Mouse (Mus musculus) liver, adult 2 months (tissue): ENCODE measurements around the gene Hexim2. TPM values are rescaled to one million over a fixed set of nuclear protein-coding genes. Genes with fewer than 3 reads are reported as not detected.

Experiments
- DNase-seq: peaks from one replicate; pipeline ENCODE4 v3.0.0-alpha.2; 2011; ENCODE audit warnings: low read depth, low spot score; ENCODE audit errors: extremely low read depth
- H3K27ac ChIP-seq: fragments of 200-500 bp; replicated peaks from 2 replicates; pipeline ENCODE4 v1.5.1; 2012; ENCODE audit warnings: low read depth, mild to moderate bottlenecking, control low read depth, inconsistent platforms, low read length; ENCODE audit not compliant: insufficient read depth
- H3K27me3 ChIP-seq: fragments of 200-500 bp; 2 replicates; pipeline ENCODE4 v1.6.1; 2012; ENCODE audit warnings: mild to moderate bottlenecking, moderate library complexity, low read length, inconsistent platforms; ENCODE audit not compliant: control insufficient read depth, insufficient read depth
- H3K36me3 ChIP-seq: fragments of 200-500 bp; 2 replicates; pipeline ENCODE4 v1.6.1; 2012; ENCODE audit warnings: low read length, inconsistent platforms; ENCODE audit not compliant: control insufficient read depth, insufficient read depth
- H3K4me1 ChIP-seq: fragments of 200-500 bp; 2 replicates; pipeline ENCODE4 v1.6.1; 2011; ENCODE audit warnings: low read length; ENCODE audit not compliant: control insufficient read depth, insufficient read depth
- H3K4me3 ChIP-seq: fragments of 200-500 bp; 2 replicates; pipeline ENCODE4 v1.5.1; 2011; ENCODE audit warnings: low read depth, mild to moderate bottlenecking, control low read depth, low read length, moderate library complexity; ENCODE audit not compliant: insufficient read depth
- H3K79me2 ChIP-seq: fragments of 200-500 bp; 2 replicates; pipeline ENCODE4 v1.6.1; 2012; ENCODE audit warnings: inconsistent platforms, mild to moderate bottlenecking, low read length, moderate library complexity; ENCODE audit not compliant: control insufficient read depth, insufficient read depth
- H3K9ac ChIP-seq: fragments of 200-500 bp; 2 replicates; pipeline ENCODE4 v1.6.1; 2012; ENCODE audit warnings: low read depth, mild to moderate bottlenecking, control low read depth, inconsistent platforms, low read length
- CTCF ChIP-seq: fragments of 200-500 bp; IDR thresholded peaks from 2 replicates; pipeline ENCODE4 v1.5.1; 2011; ENCODE audit warnings: low read depth, low read length, control low read depth
- POLR2A ChIP-seq: fragments of 200-500 bp; IDR thresholded peaks from 2 replicates; pipeline ENCODE4 v1.6.1; 2011; ENCODE audit warnings: low read length, control low read depth; ENCODE audit not compliant: insufficient read depth; ENCODE audit errors: extremely low read depth
- WGBS: fragments of 180-500 bp; shearing (Covaris S2); methylation state at CpG from one replicate; pipeline ENCODE4 v1.1.7; 2018; 5-methylcytosine and 5-hydroxymethylcytosine counted together
- polyA plus RNA-seq: library from polyadenylated mRNA; depleted of rRNA; stranded (reverse); fragments of >200 nt; gene quantifications from 2 replicates; pipeline ENCODE4 v1.2.3, GENCODE M21; 2012
- total RNA-seq: library from RNA; depleted of rRNA; stranded (reverse); fragments of >200 nt; gene quantifications from 2 replicates; pipeline ENCODE4 v1.2.3, GENCODE M21; 2014

Hexim2 gene
- total and polyA plus RNA-seq, 2 experiments: 1.8 to 1.9 TPM

- 0 out of 2 replicates have a peak overlapping the region, but pooled peaks have one; percentile 43 for H3K9ac ChIP-seq
- 63% methylated on average over 6 of the region's 6 CpGs for WGBS
- H3K27me3 ChIP-seq: 0 out of 2 replicates have a peak, but pooled peaks cover 3% of the 10 kb centered on the region
- no peak for DNase-seq
- H3K79me2 ChIP-seq: peaks cover 7% of the 10 kb centered on the region; the same call in 1 of the 2 replicates
- no peak overlapping the region for H3K4me3 ChIP-seq
- peak overlapping the region; percentile 82 for H3K27ac ChIP-seq
- H3K4me1 ChIP-seq: peaks cover 28% of the 10 kb centered on the region
- TF ChIP-seq POLR2A (no peak), CTCF (no peak)
- H3K36me3 ChIP-seq: peaks cover 2% of the 10 kb centered on the region; the same call in 1 of the 2 replicates
These were observed 26.4 kb upstream of the Hexim2 start for GRCm38 (mm10) chr11:103105810-103106209.

- WGBS: 38% methylated on average over 4 of the region's 4 CpGs
- peaks cover 2% of the 10 kb centered on the region; the same call in 1 of the 2 replicates for H3K36me3 ChIP-seq
- no peak overlapping the region; the same call in 1 of the 2 replicates for H3K27ac ChIP-seq
- H3K9ac ChIP-seq: no peak overlapping the region
- H3K27me3 ChIP-seq: no peaks in the 10 kb centered on the region
- DNase-seq: no peak
- peaks cover 31% of the 10 kb centered on the region for H3K4me1 ChIP-seq
- peaks cover 7% of the 10 kb centered on the region; the same call in 1 of the 2 replicates for H3K79me2 ChIP-seq
- no peak overlapping the region for H3K4me3 ChIP-seq
- TF ChIP-seq CTCF (no peak), POLR2A (no peak)
These were observed 25.8 kb upstream of the Hexim2 start for GRCm38 (mm10) chr11:103106386-103106785.

- Histone ChIP-seq H3K9ac (peak overlapping the region; percentile 41), H3K27me3 (no peaks in the 10 kb centered on the region), H3K4me1 (peaks cover 19% of the 10 kb centered on the region), H3K79me2 (no peaks in the 10 kb centered on the region; the same call in 1 of the 2 replicates), H3K27ac (peak overlapping the region; percentile 64), H3K4me3 (no peak overlapping the region), H3K36me3 (peaks cover 2% of the 10 kb centered on the region; the same call in 1 of the 2 replicates)
- WGBS: 27% methylated on average over 10 of the region's 10 CpGs
- peak; percentile 53 for DNase-seq
- TF ChIP-seq CTCF (no peak), POLR2A (no peak)
These were observed 20.9 kb upstream of the Hexim2 start for GRCm38 (mm10) chr11:103111301-103111700.

- DNase-seq: peak; percentile 93
These were observed 20.2 kb upstream of the Hexim2 start for GRCm38 (mm10) chr11:103111881-103112551.

DNA sequence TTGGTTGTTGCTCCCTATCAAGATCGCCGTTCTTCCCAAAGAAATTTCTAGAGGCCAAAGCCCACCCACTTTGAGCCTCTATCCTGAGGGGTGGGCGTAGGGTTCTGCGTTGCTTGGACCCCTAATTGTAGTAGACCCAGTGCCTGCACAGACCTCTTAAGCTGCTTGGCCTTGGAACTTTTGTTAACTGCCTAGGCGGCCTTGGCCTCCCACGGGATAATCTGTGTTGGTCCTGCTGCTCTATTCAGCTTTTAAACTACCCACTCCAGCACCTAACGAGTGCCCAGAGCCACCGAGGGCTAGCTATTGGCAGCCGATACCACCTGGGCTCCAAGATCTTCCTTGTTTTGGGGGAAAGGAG, 19.7 kb upstream of the Hexim2 start:
- H3K4me3 ChIP-seq: no peak overlapping the region; the same call in 1 of the 2 replicates
- H3K27ac ChIP-seq: peak overlapping the region; percentile 70
- no peak for DNase-seq
- TF ChIP-seq CTCF (no peak), POLR2A (no peak)
- no peaks in the 10 kb centered on the region for H3K27me3 ChIP-seq
- WGBS: 25% methylated on average over 9 of the region's 9 CpGs
- H3K79me2 ChIP-seq: no peaks in the 10 kb centered on the region; the same call in 1 of the 2 replicates
- H3K9ac ChIP-seq: 0 out of 2 replicates have a peak overlapping the region, but pooled peaks have one; percentile 22
- peaks cover 16% of the 10 kb centered on the region for H3K4me1 ChIP-seq
- peaks cover 2% of the 10 kb centered on the region; the same call in 1 of the 2 replicates for H3K36me3 ChIP-seq

More at GRCm38 (mm10) chr11:103111881-103112551, 20.2 kb upstream of the Hexim2 start:
- Histone ChIP-seq H3K36me3 (peaks cover 2% of the 10 kb centered on the region; the same call in 1 of the 2 replicates), H3K27me3 (no peaks in the 10 kb centered on the region), H3K79me2 (no peaks in the 10 kb centered on the region), H3K27ac (peak overlapping the region; percentile 70), H3K4me3 (peak overlapping the region; percentile 32), H3K4me1 (peaks cover 16% of the 10 kb centered on the region), H3K9ac (peak overlapping the region; percentile 22)
- TF ChIP-seq POLR2A: 0 out of 2 replicates have a peak, but pooled peaks have one; percentile 7
- TF ChIP-seq CTCF: no peak
- 2% methylated on average over 28 of the region's 28 CpGs for WGBS

GRCm38 (mm10) chr11:103113005-103113404, 19.2 kb upstream of the Hexim2 start:
- Histone ChIP-seq H3K4me3 (no peak overlapping the region), H3K27ac (no peak overlapping the region), H3K9ac (no peak overlapping the region), H3K79me2 (no peaks in the 10 kb centered on the region; the same call in 1 of the 2 replicates), H3K4me1 (peaks cover 16% of the 10 kb centered on the region), H3K27me3 (no peaks in the 10 kb centered on the region), H3K36me3 (peaks cover 2% of the 10 kb centered on the region; the same call in 1 of the 2 replicates)
- 65% methylated on average over 12 of the region's 12 CpGs for WGBS
- TF ChIP-seq CTCF: no peak
- no peak for TF ChIP-seq POLR2A
- no peak for DNase-seq
